Mouse (Mus musculus) cortical plate, adult 2 months (tissue): ENCODE measurements around the gene Snrnp25.

Experiments
- CTCF ChIP-seq: fragments of 200-500 bp; IDR thresholded peaks from 2 replicates; pipeline ENCODE4 v1.5.1; 2011; ENCODE audit warnings: mild to moderate bottlenecking, control low read depth, low read length; ENCODE audit not compliant: insufficient read depth; ENCODE audit errors: extremely low read depth
- POLR2A ChIP-seq: fragments of 200-500 bp; IDR thresholded peaks from 2 replicates; pipeline ENCODE4 v1.6.1; 2011; ENCODE audit warnings: mild to moderate bottlenecking, low read length, control low read depth; ENCODE audit not compliant: insufficient read depth; ENCODE audit errors: extremely low read depth

- TF ChIP-seq CTCF, result no peak
- TF ChIP-seq POLR2A, result no peak
Observed at GRCm38 (mm10) chr11:32236132-32236531, 30.9 kb downstream of the Snrnp25 start.
